Mouse (Mus musculus) forebrain, embryonic 11.5 days (tissue): ENCODE measurements around the gene C1ql3. TPM values are rescaled to one million over a fixed set of nuclear protein-coding genes. Genes with fewer than 3 reads are reported as not detected.
A peak's percentile ranks its signal among the peaks of the same experiment; 100 is the strongest.

Source experiments
- ATAC-seq: fragments of 200-750 bp; cut with Nextera tagmentation; replicated peaks from 2 replicates; pipeline ENCODE4 v1.8.0; 2017; ENCODE audit warnings: moderate TSS enrichment; ENCODE audit not compliant: low FRiP score
- DNase-seq: peaks from one replicate; pipeline ENCODE4 v3.0.0-alpha.2; 2017; ENCODE audit warnings: low spot score
- H3K27ac ChIP-seq: fragments of 300-500 bp; sonication (generic); 2 replicates; pipeline ENCODE4 v1.5.1; 2014; ENCODE audit warnings: low read depth, low read length
- H3K27me3 ChIP-seq: fragments of 300-500 bp; sonication (generic); 2 replicates; pipeline ENCODE4 v1.6.1; 2014; ENCODE audit warnings: mild to moderate bottlenecking, low read length, mixed read lengths; ENCODE audit not compliant: control insufficient read depth, insufficient read depth
- H3K36me3 ChIP-seq: fragments of 300-500 bp; sonication (generic); 2 replicates; pipeline ENCODE4 v1.6.1; 2014; ENCODE audit warnings: mild to moderate bottlenecking, low read length, moderate library complexity, mixed read lengths; ENCODE audit not compliant: control insufficient read depth, insufficient read depth
- H3K4me1 ChIP-seq: fragments of 300-500 bp; sonication (generic); replicated peaks from 2 replicates; pipeline ENCODE4 v1.6.1; 2014; ENCODE audit warnings: low read length, mixed read lengths; ENCODE audit not compliant: control insufficient read depth, insufficient read depth
- H3K4me2 ChIP-seq: fragments of 300-500 bp; sonication (generic); 2 replicates; pipeline ENCODE4 v1.6.1; 2014; ENCODE audit warnings: low read depth, mild to moderate bottlenecking, low read length, moderate library complexity, mixed read lengths; ENCODE audit not compliant: severe bottlenecking
- H3K4me3 ChIP-seq: fragments of 300-500 bp; sonication (generic); 2 replicates; pipeline ENCODE4 v1.5.1; 2014; ENCODE audit warnings: low read depth, low read length
- H3K9ac ChIP-seq: fragments of 300-500 bp; sonication (generic); 2 replicates; pipeline ENCODE4 v1.6.1; 2014; ENCODE audit warnings: low read length
- H3K9me3 ChIP-seq: fragments of 300-500 bp; sonication (generic); 2 replicates; pipeline ENCODE4 v1.6.1; 2016; ENCODE audit warnings: low read length, mixed read lengths; ENCODE audit not compliant: control insufficient read depth
- WGBS: fragments of 180-500 bp; shearing (Covaris S2); extraction: QIAGEN DNeasy Blood & Tissue Kit; methylation state at CpG from one replicate; pipeline ENCODE4 v1.1.7; 2014; 5-methylcytosine and 5-hydroxymethylcytosine counted together
- polyA plus RNA-seq: library from polyadenylated mRNA; unstranded; fragments of >200 nt; fragmentation: Nextera tagmentation; extraction: Ambion mirVana; gene quantifications from 2 replicates; pipeline ENCODE4 v1.2.1, GENCODE M21; 2014

Gene C1ql3
- polyA plus RNA-seq, 1 experiment from 2014 or later = 0.20 TPM

- no peak overlapping the region for H3K4me3 ChIP-seq
- no peaks in the 10 kb centered on the region for H3K36me3 ChIP-seq
- no peak overlapping the region for H3K4me2 ChIP-seq
- no peak for ATAC-seq
- H3K9me3 ChIP-seq = no peaks in the 10 kb centered on the region
- H3K27ac ChIP-seq = no peak overlapping the region
- DNase-seq = no peak
- peaks cover 18% of the 10 kb centered on the region for H3K27me3 ChIP-seq
- no peak overlapping the region for H3K9ac ChIP-seq
- WGBS = 84% methylated on average over 2 of the region's 2 CpGs
- peaks cover 4% of the 10 kb centered on the region; the same call in 1 of the 2 replicates for H3K4me1 ChIP-seq
Measured at GRCm38 (mm10) chr2:12973752-12974151, 37.9 kb downstream of the C1ql3 start.

GRCm38 (mm10) chr2:12970049-12970724 lies 41.4 kb downstream of the C1ql3 start:
- ATAC-seq (peak; percentile 93), DNase-seq (peak; percentile 81)
- H3K27ac ChIP-seq = no peak overlapping the region
- H3K36me3 ChIP-seq = no peaks in the 10 kb centered on the region
- H3K27me3 ChIP-seq = peaks cover 24% of the 10 kb centered on the region
- H3K9me3 ChIP-seq = no peaks in the 10 kb centered on the region
- peaks cover 4% of the 10 kb centered on the region; the same call in 1 of the 2 replicates for H3K4me1 ChIP-seq
- H3K4me2 ChIP-seq = no peak overlapping the region
- WGBS = 22% methylated on average over 12 of the region's 12 CpGs
- H3K4me3 ChIP-seq = no peak overlapping the region
- no peak overlapping the region for H3K9ac ChIP-seq

- Histone ChIP-seq H3K9ac (no peak overlapping the region), H3K4me1 (no peaks in the 10 kb centered on the region), H3K4me2 (no peak overlapping the region), H3K4me3 (no peak overlapping the region), H3K27ac (no peak overlapping the region), H3K36me3 (no peaks in the 10 kb centered on the region), H3K9me3 (no peaks in the 10 kb centered on the region), H3K27me3 (no peaks in the 10 kb centered on the region)
- DNase-seq (no peak), ATAC-seq (no peak)
Measured at GRCm38 (mm10) chr2:12956703-12957424, 54.7 kb downstream of the C1ql3 start.

Other genes with a start within 250 kb of the C1ql3 start
- 6.1 and 9.9 TPM in 2 replicates for gene Pter, start 87.8 kb downstream of the C1ql3 start, polyA plus RNA-seq